Comparison of ENCODE assay signal across 9 mouse cellular contexts in the genomic region with DNA sequence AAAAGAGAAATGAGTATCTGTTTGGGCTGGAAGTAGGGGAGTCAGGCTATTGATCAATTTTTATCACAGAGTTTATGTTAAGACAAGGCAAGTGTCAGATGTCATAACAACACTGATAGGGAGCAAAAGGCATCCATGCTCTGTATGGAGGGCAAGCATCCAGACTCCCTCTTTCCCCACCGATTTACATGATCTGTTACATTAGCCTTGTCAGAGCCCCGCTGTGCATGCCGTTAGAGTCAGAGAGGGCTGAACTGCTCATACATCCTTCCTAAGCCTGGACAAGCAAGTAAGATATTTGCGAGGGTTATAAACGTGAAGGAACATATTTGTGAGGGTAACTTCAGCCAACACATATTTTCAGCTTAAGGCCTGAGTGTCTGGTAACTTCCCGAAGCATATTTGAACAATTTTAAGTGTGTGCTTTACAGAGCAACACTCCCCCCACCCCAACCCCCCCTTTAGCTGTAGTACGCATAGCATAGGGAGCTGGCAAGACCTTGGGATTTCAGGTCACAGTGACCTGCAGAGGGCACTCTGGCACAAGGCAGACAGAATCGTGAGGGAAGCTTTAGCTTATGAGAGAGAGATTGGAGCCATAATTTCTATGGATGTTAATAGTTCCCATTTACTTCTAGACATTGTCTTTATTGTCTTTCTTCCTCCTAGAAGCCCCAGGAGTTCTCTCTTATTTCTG.
DNase-seq lines count a peak whose midpoint lies in the region; ATAC-seq lines count a peak whose summit lies in the region.
"Had no signal": no experiment of that assay in that cellular context is flagged by ENCODE, and none has a peak within 500 bp of the region (broad histone marks: within the 10 kb centered on the region; RNA-seq: fewer than 3 reads in every experiment).

No protein-coding gene starts in this region.

- no peaks in the 10 kb centered on the region for H3K36me3 ChIP-seq in limb, embryonic 11.5 days (ENCODE audit: control insufficient read depth, insufficient read depth, low read length)
- no peaks in the 10 kb centered on the region for H3K36me3 ChIP-seq in limb, embryonic 10.5 days
- H3K36me3 ChIP-seq in embryonic facial prominence, embryonic 11.5 days (replicated peaks; ENCODE audit: control insufficient read depth, insufficient read depth, low read depth, low read length), result no peaks in the 10 kb centered on the region
- H3K36me3 ChIP-seq in lung, embryonic 16.5 days (ENCODE audit: control insufficient read depth, insufficient read depth, low read length), result no peaks in the 10 kb centered on the region
- H3K36me3 ChIP-seq: limb, embryonic 15.5 days had no signal

- no peak for ATAC-seq in limb, embryonic 11.5 days (ENCODE audit: insufficient number of reproducible peaks, low FRiP score, low TSS enrichment, low read depth)
- ATAC-seq in embryonic facial prominence, embryonic 11.5 days (replicated peaks; ENCODE audit: insufficient number of reproducible peaks, low FRiP score, low TSS enrichment, low read depth), result no peak
- ATAC-seq in lung, embryonic 16.5 days (ENCODE audit: low read depth), result peak; percentile 88

- H3K4me1 ChIP-seq in limb, embryonic 11.5 days (ENCODE audit: control insufficient read depth, insufficient read depth, low read length), result no peaks in the 10 kb centered on the region
- H3K4me1 ChIP-seq in limb, embryonic 10.5 days, result peaks cover 3% of the 10 kb centered on the region; the same call in 1 of the 2 replicates
- no peaks in the 10 kb centered on the region for H3K4me1 ChIP-seq in embryonic facial prominence, embryonic 11.5 days (ENCODE audit: control insufficient read depth, insufficient read depth, low read length)
- H3K4me1 ChIP-seq in lung, embryonic 16.5 days (replicated peaks; ENCODE audit: control insufficient read depth, insufficient read depth, low read length), result no peaks in the 10 kb centered on the region
- H3K4me1 ChIP-seq: limb, embryonic 15.5 days had no signal

- no peak overlapping the region for H3K4me2 ChIP-seq in limb, embryonic 11.5 days (ENCODE audit: low read depth, severe bottlenecking)
- H3K4me2 ChIP-seq in embryonic facial prominence, embryonic 11.5 days (ENCODE audit: low read depth, low read length), result no peak overlapping the region
- no peak overlapping the region for H3K4me2 ChIP-seq in lung, embryonic 16.5 days (ENCODE audit: low read depth, low read length)
- H3K4me2 ChIP-seq: limb, embryonic 15.5 days had no signal

- DNase-seq in limb, embryonic 11.5 days (ENCODE audit: low spot score), result peak; percentile 63
- no peak for DNase-seq in limb, embryonic 10.5 days (ENCODE audit: low spot score)
- peak; percentile 86 for DNase-seq in brain, adult 2 months (ENCODE audit: low read depth, low spot score)
- peak; percentile 63 for DNase-seq in embryonic facial prominence, embryonic 11.5 days (ENCODE audit: low spot score)
- DNase-seq in kidney, postnatal 14 days, result peak; percentile 27
- DNase-seq in right cerebral cortex, postnatal 25 days, result peak; percentile 51
- DNase-seq in spleen, postnatal 4 days (ENCODE audit: low spot score in 2 of 2), result no peak

- no peaks in the 10 kb centered on the region for H3K27me3 ChIP-seq in limb, embryonic 11.5 days (ENCODE audit: control insufficient read depth, insufficient read depth, low read length)
- H3K27me3 ChIP-seq in limb, embryonic 10.5 days (ENCODE audit: low read depth, poor library complexity, severe bottlenecking), result no peaks in the 10 kb centered on the region
- H3K27me3 ChIP-seq in embryonic facial prominence, embryonic 11.5 days (ENCODE audit: control insufficient read depth, insufficient read depth, low read length), result no peaks in the 10 kb centered on the region
- no peaks in the 10 kb centered on the region for H3K27me3 ChIP-seq in lung, embryonic 16.5 days (ENCODE audit: control insufficient read depth, insufficient read depth, low read depth, low read length)
- H3K27me3 ChIP-seq: limb, embryonic 15.5 days had no signal

- no peak overlapping the region for H3K9ac ChIP-seq in limb, embryonic 11.5 days (ENCODE audit: low read length)
- no peak overlapping the region for H3K9ac ChIP-seq in embryonic facial prominence, embryonic 11.5 days (replicated peaks; ENCODE audit: low read length)
- no peak overlapping the region for H3K9ac ChIP-seq in lung, embryonic 16.5 days (ENCODE audit: low read length)
- H3K9ac ChIP-seq: limb, embryonic 15.5 days had no signal

- H3K9me3 ChIP-seq in limb, embryonic 11.5 days (ENCODE audit: control insufficient read depth, low read length), result no peaks in the 10 kb centered on the region
- no peaks in the 10 kb centered on the region for H3K9me3 ChIP-seq in limb, embryonic 10.5 days (replicated peaks)
- no peaks in the 10 kb centered on the region for H3K9me3 ChIP-seq in embryonic facial prominence, embryonic 11.5 days (replicated peaks; ENCODE audit: control insufficient read depth, low read length)
- no peaks in the 10 kb centered on the region for H3K9me3 ChIP-seq in lung, embryonic 16.5 days (ENCODE audit: control insufficient read depth, low read length)
- H3K9me3 ChIP-seq: limb, embryonic 15.5 days had no signal

- 35% methylated on average over 8 of the region's 8 CpGs for WGBS in limb, embryonic 11.5 days
- WGBS in limb, embryonic 10.5 days, result 46% methylated on average over 8 of the region's 8 CpGs
- 43% methylated on average over 8 of the region's 8 CpGs for WGBS in embryonic facial prominence, embryonic 11.5 days
- WGBS in lung, embryonic 16.5 days, result 4% methylated on average over 8 of the region's 8 CpGs

- no peak overlapping the region for H3K4me3 ChIP-seq in limb, embryonic 11.5 days (ENCODE audit: low read depth, low read length)
- no peak overlapping the region for H3K4me3 ChIP-seq in limb, embryonic 10.5 days
- H3K4me3 ChIP-seq in embryonic facial prominence, embryonic 11.5 days (ENCODE audit: low read depth, low read length), result no peak overlapping the region
- H3K4me3 ChIP-seq in lung, embryonic 16.5 days (ENCODE audit: low read length), result no peak overlapping the region
- H3K4me3 ChIP-seq: limb, embryonic 15.5 days had no signal

- H3K27ac ChIP-seq in limb, embryonic 11.5 days (replicated peaks; ENCODE audit: low read depth, low read length), result no peak overlapping the region
- no peak overlapping the region for H3K27ac ChIP-seq in limb, embryonic 10.5 days
- no peak overlapping the region for H3K27ac ChIP-seq in embryonic facial prominence, embryonic 11.5 days (replicated peaks; ENCODE audit: low read depth, low read length)
- no peak overlapping the region for H3K27ac ChIP-seq in lung, embryonic 16.5 days (ENCODE audit: low read length)
- H3K27ac ChIP-seq: limb, embryonic 15.5 days had no signal

Comparison
In these comparisons a context has a peak if more than half of its experiments do, and no peak if none do; other contexts are left out.
1. DNase-seq: peak in limb, embryonic 11.5 days (single experiment), brain, adult 2 months (single experiment), embryonic facial prominence, embryonic 11.5 days (single experiment), kidney, postnatal 14 days (single experiment) and right cerebral cortex, postnatal 25 days (single experiment); none in limb, embryonic 10.5 days (single experiment) and spleen, postnatal 4 days (0 of 2).